Mouse (Mus musculus): ENCODE data around the gene Cptp. TPM values are rescaled to one million over a fixed set of nuclear protein-coding genes. Genes with fewer than 3 reads are reported as not detected.

Cptp gene
- polyA plus RNA-seq, 1 experiment = 19.6 TPM

GRCm38 (mm10) chr4:155846871-155847578 is 22.2 kb downstream of the Cptp start, which contains the start of gene Dvl1:
TSS of gene Dvl1 (plus strand) at chr4:155847402.
- DNase-seq (ENCODE audit: extremely low spot score in 1 of 2, low spot score in 1 of 2) = peak; percentile 63 to 96

- no peak for DNase-seq (ENCODE audit: extremely low spot score in 1 of 2, low spot score in 1 of 2)
Observed at GRCm38 (mm10) chr4:155843231-155843630, 26.0 kb downstream of the Cptp start.

GRCm38 (mm10) chr4:155841651-155842270 is 27.5 kb downstream of the Cptp start:
- DNase-seq (ENCODE audit: extremely low spot score in 1 of 2, low spot score in 1 of 2) = no peak

GRCm38 (mm10) chr4:155841003-155841454 is 28.2 kb downstream of the Cptp start:
- no peak for DNase-seq (ENCODE audit: extremely low spot score in 1 of 2, low spot score in 1 of 2)

GRCm38 (mm10) chr4:155840076-155841002 is 28.9 kb downstream of the Cptp start:
- DNase-seq (ENCODE audit: extremely low spot score in 1 of 2, low spot score in 1 of 2) = no peak

GRCm38 (mm10) chr4:155839483-155839910 is 29.7 kb downstream of the Cptp start, which contains the start of gene Mxra8:
TSS of gene Mxra8 (plus strand) at chr4:155839680.
- DNase-seq (ENCODE audit: extremely low spot score in 1 of 2, low spot score in 1 of 2) = no peak

GRCm38 (mm10) chr4:155838187-155839153 is 30.8 kb downstream of the Cptp start:
- no peak for DNase-seq (ENCODE audit: extremely low spot score in 1 of 2, low spot score in 1 of 2)

GRCm38 (mm10) chr4:155837404-155838010 is 31.7 kb downstream of the Cptp start:
- no peak for DNase-seq (ENCODE audit: extremely low spot score in 1 of 2, low spot score in 1 of 2)

GRCm38 (mm10) chr4:155833836-155834235 is 35.4 kb downstream of the Cptp start:
- DNase-seq (ENCODE audit: extremely low spot score in 1 of 2, low spot score in 1 of 2) = peak; percentile 58 to 89

- no peak for DNase-seq (ENCODE audit: extremely low spot score in 1 of 2, low spot score in 1 of 2)
Observed at GRCm38 (mm10) chr4:155833234-155833633, 36.0 kb downstream of the Cptp start.

GRCm38 (mm10) chr4:155832321-155832720 is 36.9 kb downstream of the Cptp start:
- no peak for DNase-seq (ENCODE audit: extremely low spot score in 1 of 2, low spot score in 1 of 2)

- no peak for DNase-seq (ENCODE audit: extremely low spot score in 1 of 2, low spot score in 1 of 2)
Observed at GRCm38 (mm10) chr4:155831831-155832230, 37.4 kb downstream of the Cptp start.

- DNase-seq (ENCODE audit: extremely low spot score in 1 of 2, low spot score in 1 of 2) = peak; percentile 89 to 97
Observed at GRCm38 (mm10) chr4:155831205-155831766, 38.0 kb downstream of the Cptp start, which contains the start of gene Aurkaip1. TSS of gene Aurkaip1 (plus strand) at chr4:155831272.

- DNase-seq (ENCODE audit: extremely low spot score in 1 of 2, low spot score in 1 of 2) = no peak
Observed at GRCm38 (mm10) chr4:155830596-155830995, 38.6 kb downstream of the Cptp start.

- DNase-seq (ENCODE audit: extremely low spot score in 1 of 2, low spot score in 1 of 2) = no peak
Observed at GRCm38 (mm10) chr4:155829866-155830265, 39.4 kb downstream of the Cptp start.

GRCm38 (mm10) chr4:155823443-155823842 is 45.8 kb downstream of the Cptp start:
- DNase-seq (ENCODE audit: extremely low spot score in 1 of 2, low spot score in 1 of 2) = no peak

- no peak for DNase-seq (ENCODE audit: extremely low spot score in 1 of 2, low spot score in 1 of 2)
Observed at GRCm38 (mm10) chr4:155821025-155821424, 48.2 kb downstream of the Cptp start.

- DNase-seq (ENCODE audit: extremely low spot score in 1 of 2, low spot score in 1 of 2) = no peak
Observed at GRCm38 (mm10) chr4:155817533-155817932, 51.7 kb downstream of the Cptp start.
